Mouse (Mus musculus): ENCODE measurements around the gene Saa2. TPM values are rescaled to one million over a fixed set of nuclear protein-coding genes. Genes with fewer than 3 reads are reported as not detected.

Gene Saa2
- total RNA-seq (2014; rRNA removed; ENCODE audit: low replicate concordance) (not detected in 2 replicates), polyA plus RNA-seq (2015; fragmentation: Nextera tagmentation; extraction: Ambion mirVana) (not detected in 2 replicates)

DNA sequence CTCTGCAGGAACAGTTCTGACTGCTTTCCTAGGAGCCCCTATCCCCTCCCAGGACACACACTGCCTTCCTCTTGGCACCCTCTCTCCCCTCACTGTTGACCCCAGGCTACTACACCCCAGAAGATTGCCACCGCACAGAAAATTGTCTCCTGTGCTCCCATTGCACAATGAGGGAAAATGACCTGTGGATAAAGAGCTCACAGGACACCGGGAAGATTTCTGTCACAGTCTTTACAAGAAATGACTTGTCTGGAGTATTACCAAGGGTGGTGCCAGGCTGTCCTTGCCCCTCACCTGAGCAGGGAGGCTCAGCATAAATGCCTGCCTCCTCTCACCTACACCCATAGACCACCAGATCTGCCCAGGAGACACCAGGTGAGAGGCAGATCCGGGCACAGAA, at the start of gene Saa2:
TSS of gene Saa2 (plus strand) at position 301 of the 400 bp plus-strand sequence.
- TF ChIP-seq CTCF (IDR thresholded peaks at IDR 0.05; ENCODE audit: low read depth) (no peak), EP300 (IDR thresholded peaks at IDR 0.05; ENCODE audit: low read depth) (no peak)
- DNase-seq (ENCODE audit: low spot score), result no peak
- Histone ChIP-seq H3K27me3 (ENCODE audit: control insufficient read depth, insufficient read depth, low read length) (no peaks in the 10 kb centered on the region), H3K36me3 (replicated peaks; ENCODE audit: control insufficient read depth, insufficient read depth, low read length) (no peaks in the 10 kb centered on the region), H3K9me3 (replicated peaks; ENCODE audit: control insufficient read depth, low read length) (no peaks in the 10 kb centered on the region), H3K9ac (replicated peaks; ENCODE audit: low read depth, low read length) (no peak within 1 kb of the TSS), H3K4me3 (ENCODE audit: low read depth, low read length) (no peak within 1 kb of the TSS), H3K27ac (ENCODE audit: low read depth) (no peak within 1 kb of the TSS), H3K4me1 (ENCODE audit: control insufficient read depth, insufficient read depth) (no peaks in the 10 kb centered on the region), H3K4me2 (ENCODE audit: low read depth, low read length) (no peak within 1 kb of the TSS)
- 63% methylated on average over 3 of the region's 3 CpGs for WGBS
- ATAC-seq (ENCODE audit: insufficient read depth, low read depth), result no peak

DNA sequence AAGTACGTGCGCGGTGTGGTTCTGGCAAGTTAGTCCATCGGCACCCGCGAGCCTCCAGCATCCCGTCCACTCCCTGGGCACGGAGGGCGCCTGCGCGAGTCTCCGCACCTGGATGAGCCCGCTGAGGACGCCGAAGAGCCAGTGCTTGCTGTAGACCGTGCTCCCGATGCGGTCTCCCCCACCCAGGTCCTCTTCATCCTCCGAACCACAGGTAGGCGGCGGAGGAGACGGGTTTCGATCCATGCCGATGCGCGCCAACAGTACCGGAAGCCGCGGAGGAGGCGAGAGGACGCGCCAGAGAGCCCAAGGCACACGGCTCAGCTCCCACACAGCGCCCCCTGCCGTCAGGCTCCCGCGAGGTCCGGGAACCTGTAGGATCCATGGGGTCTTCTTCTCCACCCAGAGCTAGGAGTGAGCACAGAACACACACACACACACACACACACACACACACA, 41.2 kb upstream of the Saa2 start, which contains the start of gene Saal1:
TSS of gene Saal1 (minus strand) at position 291 of the 455 bp plus-strand sequence.
- WGBS, result under 1% methylated on average over 38 of the region's 38 CpGs
- peaks cover 9% of the 10 kb centered on the region; the same call in 1 of the 2 replicates for H3K4me1 ChIP-seq (ENCODE audit: control insufficient read depth, insufficient read depth)
- peak within 1 kb of the TSS; percentile 67 for H3K9ac ChIP-seq (replicated peaks; ENCODE audit: low read depth, low read length)
- ATAC-seq (ENCODE audit: insufficient read depth, low read depth), result peak; percentile 98
- DNase-seq (ENCODE audit: low spot score), result peak; percentile 75
- 0 out of 2 replicates have a peak, but pooled peaks cover 4% of the 10 kb centered on the region for H3K27me3 ChIP-seq (ENCODE audit: control insufficient read depth, insufficient read depth, low read length)
- TF ChIP-seq EP300 (IDR thresholded peaks at IDR 0.05; ENCODE audit: low read depth) (no peak), CTCF (IDR thresholded peaks at IDR 0.05; ENCODE audit: low read depth) (peak; percentile 93)
- no peak within 1 kb of the TSS for H3K27ac ChIP-seq (ENCODE audit: low read depth)
- no peaks in the 10 kb centered on the region for H3K9me3 ChIP-seq (replicated peaks; ENCODE audit: control insufficient read depth, low read length)
- H3K4me3 ChIP-seq (ENCODE audit: low read depth, low read length), result peak within 1 kb of the TSS; percentile 84
- peak within 1 kb of the TSS; percentile 69 for H3K4me2 ChIP-seq (ENCODE audit: low read depth, low read length)
- H3K36me3 ChIP-seq (replicated peaks; ENCODE audit: control insufficient read depth, insufficient read depth, low read length), result peaks cover 21% of the 10 kb centered on the region

DNA sequence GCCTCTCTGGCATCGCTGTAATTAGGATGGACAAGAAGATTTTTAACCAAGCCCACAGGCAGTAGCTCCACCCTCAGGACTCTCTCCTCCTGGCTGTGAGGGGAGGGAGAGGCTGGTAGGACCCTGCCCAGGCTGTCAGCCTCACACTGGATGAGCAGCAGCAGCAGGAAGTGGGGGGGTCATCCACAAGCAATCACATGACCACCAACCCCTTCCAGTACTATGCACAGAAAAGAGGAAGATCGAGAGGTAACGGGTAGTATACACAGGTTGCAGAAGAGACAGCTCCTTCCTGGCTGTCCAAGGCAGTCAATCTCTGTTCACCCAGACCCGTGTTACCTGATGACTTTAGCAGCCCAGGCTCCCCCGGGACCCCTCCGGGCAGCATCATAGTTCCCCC, 39.3 kb upstream of the Saa2 start:
- Histone ChIP-seq H3K9me3 (replicated peaks; ENCODE audit: control insufficient read depth, low read length) (no peaks in the 10 kb centered on the region), H3K4me1 (ENCODE audit: control insufficient read depth, insufficient read depth) (peaks cover 9% of the 10 kb centered on the region; the same call in 1 of the 2 replicates), H3K27ac (ENCODE audit: low read depth) (no peak overlapping the region), H3K36me3 (replicated peaks; ENCODE audit: control insufficient read depth, insufficient read depth, low read length) (peaks cover 7% of the 10 kb centered on the region; the same call in 1 of the 2 replicates), H3K4me2 (ENCODE audit: low read depth, low read length) (no peak overlapping the region), H3K9ac (replicated peaks; ENCODE audit: low read depth, low read length) (no peak overlapping the region), H3K27me3 (ENCODE audit: control insufficient read depth, insufficient read depth, low read length) (0 out of 2 replicates have a peak, but pooled peaks cover 4% of the 10 kb centered on the region), H3K4me3 (ENCODE audit: low read depth, low read length) (no peak overlapping the region)
- DNase-seq (ENCODE audit: low spot score) (no peak), ATAC-seq (ENCODE audit: insufficient read depth, low read depth) (no peak)
- no peak for TF ChIP-seq EP300 (IDR thresholded peaks at IDR 0.05; ENCODE audit: low read depth)
- no peak for TF ChIP-seq CTCF (IDR thresholded peaks at IDR 0.05; ENCODE audit: low read depth)
- WGBS, result 61% methylated on average over 6 of the region's 6 CpGs

DNA sequence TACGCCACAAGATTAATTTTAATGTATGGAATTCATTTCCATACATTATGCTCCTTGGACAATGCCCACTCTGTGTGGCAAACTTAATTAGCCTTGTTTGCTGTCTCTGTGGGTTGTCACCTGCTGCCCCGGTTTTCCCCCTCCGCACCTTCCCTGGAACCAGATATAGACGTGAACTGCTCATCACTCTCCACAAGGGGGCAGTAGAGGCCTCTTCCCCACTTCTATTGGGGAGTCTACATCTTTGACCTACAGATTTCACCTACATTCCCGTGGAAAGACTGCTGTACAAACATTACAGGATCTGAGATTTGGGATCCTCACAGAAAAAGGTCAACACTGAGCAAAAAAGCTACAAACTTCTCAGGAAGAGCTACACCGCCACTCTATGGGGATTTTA, 37.1 kb upstream of the Saa2 start:
- H3K27me3 ChIP-seq (ENCODE audit: control insufficient read depth, insufficient read depth, low read length), result 0 out of 2 replicates have a peak, but pooled peaks cover 4% of the 10 kb centered on the region
- 29% methylated on average over 6 of the region's 6 CpGs for WGBS
- no peak overlapping the region for H3K4me2 ChIP-seq (ENCODE audit: low read depth, low read length)
- H3K27ac ChIP-seq (ENCODE audit: low read depth), result no peak overlapping the region
- TF ChIP-seq EP300 (IDR thresholded peaks at IDR 0.05; ENCODE audit: low read depth) (no peak), CTCF (IDR thresholded peaks at IDR 0.05; ENCODE audit: low read depth) (peak; percentile 73)
- no peaks in the 10 kb centered on the region for H3K36me3 ChIP-seq (replicated peaks; ENCODE audit: control insufficient read depth, insufficient read depth, low read length)
- H3K4me3 ChIP-seq (ENCODE audit: low read depth, low read length), result no peak overlapping the region
- peaks cover 4% of the 10 kb centered on the region; the same call in 1 of the 2 replicates for H3K4me1 ChIP-seq (ENCODE audit: control insufficient read depth, insufficient read depth)
- DNase-seq (ENCODE audit: low spot score) (peak; percentile 45), ATAC-seq (ENCODE audit: insufficient read depth, low read depth) (no peak)
- H3K9ac ChIP-seq (replicated peaks; ENCODE audit: low read depth, low read length), result no peak overlapping the region
- no peaks in the 10 kb centered on the region for H3K9me3 ChIP-seq (replicated peaks; ENCODE audit: control insufficient read depth, low read length)

DNA sequence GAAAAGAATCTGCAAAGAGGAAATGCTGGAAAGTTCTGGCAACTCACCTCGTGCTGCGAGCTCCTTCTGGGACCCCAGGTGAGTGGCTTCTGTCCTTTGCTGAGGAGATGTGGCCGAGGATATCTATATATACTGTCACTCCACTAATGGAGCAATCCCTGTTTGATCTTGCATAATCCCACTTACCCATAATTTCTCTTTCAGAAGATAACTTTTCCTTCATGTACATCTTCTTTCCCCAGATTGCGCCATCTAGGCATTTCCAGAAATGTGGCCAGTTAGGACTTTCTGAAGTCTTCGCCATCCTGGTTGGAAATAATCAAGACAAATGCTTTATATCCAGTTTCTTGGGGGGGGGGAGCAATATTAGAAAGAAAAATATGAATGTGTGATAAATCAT, 36.0 kb upstream of the Saa2 start, which contains the start of gene Saa3:
TSS of gene Saa3 (minus strand) at position 101 of the 400 bp plus-strand sequence.
- Histone ChIP-seq H3K27ac (ENCODE audit: low read depth) (no peak within 1 kb of the TSS), H3K9ac (replicated peaks; ENCODE audit: low read depth, low read length) (no peak within 1 kb of the TSS), H3K36me3 (replicated peaks; ENCODE audit: control insufficient read depth, insufficient read depth, low read length) (no peaks in the 10 kb centered on the region), H3K27me3 (ENCODE audit: control insufficient read depth, insufficient read depth, low read length) (0 out of 2 replicates have a peak, but pooled peaks cover 4% of the 10 kb centered on the region), H3K4me1 (ENCODE audit: control insufficient read depth, insufficient read depth) (no peaks in the 10 kb centered on the region), H3K9me3 (replicated peaks; ENCODE audit: control insufficient read depth, low read length) (no peaks in the 10 kb centered on the region), H3K4me2 (ENCODE audit: low read depth, low read length) (no peak within 1 kb of the TSS), H3K4me3 (ENCODE audit: low read depth, low read length) (no peak within 1 kb of the TSS)
- ATAC-seq (ENCODE audit: insufficient read depth, low read depth) (no peak), DNase-seq (ENCODE audit: low spot score) (no peak)
- TF ChIP-seq EP300 (IDR thresholded peaks at IDR 0.05; ENCODE audit: low read depth), result no peak
- TF ChIP-seq CTCF (IDR thresholded peaks at IDR 0.05; ENCODE audit: low read depth), result no peak
- WGBS, result 81% methylated on average over 5 of the region's 5 CpGs

Data from heart, postnatal 0 days (tissue).